Mouse (Mus musculus) lung, adult 2 months (tissue): ENCODE results near the gene Rnd1.

Experiments
- CTCF ChIP-seq: fragments of 200-500 bp; IDR thresholded peaks from 2 replicates; pipeline ENCODE4 v1.5.1; 2011; ENCODE audit warnings: mild to moderate bottlenecking, low read length, control low read depth; ENCODE audit not compliant: insufficient read depth
- POLR2A ChIP-seq: fragments of 200-500 bp; IDR thresholded peaks from 2 replicates; pipeline ENCODE4 v1.6.1; 2011; ENCODE audit warnings: low read depth, mild to moderate bottlenecking, control low read depth, low read length, borderline replicate concordance; ENCODE audit errors: extremely low read depth

DNA sequence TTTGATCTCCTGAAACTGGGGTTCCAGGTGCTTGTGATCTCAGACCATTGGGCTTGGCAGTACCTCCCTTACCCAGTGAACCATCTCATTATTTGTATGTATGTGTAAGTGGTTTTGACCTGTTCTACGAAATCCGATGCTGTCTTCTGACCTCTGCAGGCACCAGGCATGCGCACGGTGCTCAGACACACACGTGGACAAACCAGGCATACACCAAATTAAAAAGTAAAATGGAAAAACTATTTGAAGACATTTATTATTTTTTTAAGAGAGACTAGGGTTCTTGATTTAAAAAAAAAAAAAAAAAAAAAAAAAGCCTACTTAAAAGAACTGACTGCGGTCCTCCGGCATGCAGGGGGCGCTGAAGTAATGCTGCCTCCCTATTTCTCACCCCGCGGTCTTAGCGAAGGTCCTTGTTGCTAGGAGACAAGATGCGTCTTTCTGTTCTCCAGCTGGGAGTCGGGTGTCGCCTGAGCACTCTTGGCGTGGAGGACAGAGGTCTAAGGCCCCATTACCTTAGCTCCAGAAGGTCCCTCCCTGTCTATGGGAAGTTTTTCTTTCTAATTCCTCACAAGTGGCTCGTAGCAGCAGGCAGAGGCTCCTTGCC is 30.6 kb upstream of the Rnd1 start, which contains the start of gene Ccdc65:
- TF ChIP-seq CTCF (peak; percentile 74), POLR2A (peak; percentile 52; the same call in 1 of the 2 replicates)
